Mouse (Mus musculus): ENCODE data around the gene Cfap58. TPM values are rescaled to one million over a fixed set of nuclear protein-coding genes. Genes with fewer than 3 reads are reported as not detected.

Cfap58 gene
- polyA plus RNA-seq, 1 experiment, result not detected

- Histone ChIP-seq H3K9me3 (ENCODE audit: control insufficient read depth, low read length) (no peaks in the 10 kb centered on the region), H3K4me3 (replicated peaks) (no peak overlapping the region), H3K36me3 (ENCODE audit: control insufficient read depth) (no peaks in the 10 kb centered on the region), H3K4me1 (ENCODE audit: control insufficient read depth) (no peaks in the 10 kb centered on the region), H3K27me3 (ENCODE audit: control insufficient read depth) (no peaks in the 10 kb centered on the region)
- TF ChIP-seq GATA1 (IDR thresholded peaks at IDR 0.05; ENCODE audit: low read length) (no peak), TAL1 (IDR thresholded peaks at IDR 0.05; ENCODE audit: low read length) (no peak)
These were observed 142.2 kb downstream of the Cfap58 start for GRCm38 (mm10) chr19:48079718-48080117.

DNA sequence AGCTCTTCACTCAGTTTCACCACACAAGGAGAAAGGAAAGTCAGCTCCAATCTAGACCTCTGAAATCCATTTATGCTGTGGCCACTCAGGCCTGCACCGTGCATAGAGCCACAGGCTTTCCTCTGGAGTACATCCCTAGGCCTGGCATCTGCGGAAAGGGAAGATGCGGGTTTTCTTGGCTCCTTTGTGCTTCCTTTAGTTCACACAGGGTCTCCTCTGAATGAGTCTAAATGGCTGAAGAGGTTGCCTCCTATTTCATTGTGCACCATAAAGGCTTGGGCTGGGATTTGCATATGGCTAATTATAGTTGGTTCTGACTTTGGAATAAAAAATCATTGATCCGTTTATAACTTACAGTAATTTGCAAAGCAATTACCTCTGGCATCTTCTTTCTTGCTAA is 144.0 kb downstream of the Cfap58 start:
- Histone ChIP-seq H3K4me3 (replicated peaks) (no peak overlapping the region), H3K9me3 (ENCODE audit: control insufficient read depth, low read length) (no peaks in the 10 kb centered on the region), H3K36me3 (ENCODE audit: control insufficient read depth) (no peaks in the 10 kb centered on the region), H3K27me3 (ENCODE audit: control insufficient read depth) (no peaks in the 10 kb centered on the region), H3K4me1 (ENCODE audit: control insufficient read depth) (no peaks in the 10 kb centered on the region)
- TF ChIP-seq TAL1 (IDR thresholded peaks at IDR 0.05; ENCODE audit: low read length) (no peak), GATA1 (IDR thresholded peaks at IDR 0.05; ENCODE audit: low read length) (no peak)

Other genes starting within 250 kb of the Cfap58 start
- 0.01 TPM in 1 of 2 replicates, not detected in the other for gene Col17a1, start 245.6 kb upstream of the Cfap58 start, polyA plus RNA-seq (2012)
- 0.80 and 0.81 TPM in 2 replicates for gene Sfr1, start 206.0 kb upstream of the Cfap58 start, polyA plus RNA-seq (2012)
- 3.0 and 3.1 TPM in 2 replicates for gene Gsto1, start 82.7 kb upstream of the Cfap58 start, polyA plus RNA-seq (2012)
- not detected in 2 replicates for gene Gsto2, start 72.1 kb upstream of the Cfap58 start, polyA plus RNA-seq (2012)
- gene Cfap43, start 18.4 kb upstream of the Cfap58 start, polyA plus RNA-seq (2012), result not detected in 2 replicates
- gene Itprip, start 18.4 kb upstream of the Cfap58 start, polyA plus RNA-seq (2012), result 0.18 and 0.23 TPM in 2 replicates

All from erythroblast, embryonic 14.5 days (primary cell).